Mouse (Mus musculus): ENCODE data around the gene Umod.

Gene Umod

DNA sequence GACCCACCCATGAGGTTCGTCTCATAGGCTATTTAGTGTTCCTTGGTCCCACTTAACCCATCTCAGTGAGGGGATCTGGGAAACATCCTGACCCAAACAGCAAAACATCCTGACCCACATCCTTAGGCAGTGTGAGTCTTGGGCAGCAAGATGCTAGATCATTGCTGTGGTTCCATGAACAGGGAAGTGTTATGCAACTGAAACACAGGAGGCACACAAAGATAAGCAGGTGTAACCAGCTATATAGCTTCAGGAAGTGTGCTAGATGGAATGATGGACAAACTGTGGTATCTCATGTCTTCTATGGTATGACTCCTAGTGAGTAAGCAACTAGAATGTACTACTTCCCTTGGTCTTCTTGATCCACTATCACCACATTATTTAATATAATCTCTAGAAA, 37.1 kb downstream of the Umod start:
- DNase-seq (ENCODE audit: low spot score in 2 of 2) = no peak

DNA sequence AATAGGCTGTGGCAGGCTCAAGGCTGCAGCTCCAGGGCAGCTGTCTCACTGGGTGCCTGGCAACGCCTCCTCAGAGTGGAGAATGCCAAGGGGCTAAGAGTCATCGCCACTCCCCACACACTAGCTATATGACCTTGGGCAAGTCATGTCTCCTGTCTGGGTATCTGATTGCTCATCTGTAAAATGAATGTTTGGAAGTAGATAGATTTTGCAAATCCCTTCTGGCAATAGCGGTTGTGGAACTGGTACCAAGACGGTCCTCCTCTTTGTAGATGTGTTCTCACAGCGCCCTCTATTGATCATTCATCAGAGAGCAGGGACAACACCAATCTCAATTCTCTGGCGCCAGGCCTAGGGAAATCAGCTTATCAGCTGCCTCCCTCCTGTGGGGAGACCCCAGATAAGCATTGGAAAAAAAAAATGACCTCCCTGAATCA, 51.9 kb downstream of the Umod start:
- no peak for DNase-seq (ENCODE audit: low spot score in 2 of 2)

DNA sequence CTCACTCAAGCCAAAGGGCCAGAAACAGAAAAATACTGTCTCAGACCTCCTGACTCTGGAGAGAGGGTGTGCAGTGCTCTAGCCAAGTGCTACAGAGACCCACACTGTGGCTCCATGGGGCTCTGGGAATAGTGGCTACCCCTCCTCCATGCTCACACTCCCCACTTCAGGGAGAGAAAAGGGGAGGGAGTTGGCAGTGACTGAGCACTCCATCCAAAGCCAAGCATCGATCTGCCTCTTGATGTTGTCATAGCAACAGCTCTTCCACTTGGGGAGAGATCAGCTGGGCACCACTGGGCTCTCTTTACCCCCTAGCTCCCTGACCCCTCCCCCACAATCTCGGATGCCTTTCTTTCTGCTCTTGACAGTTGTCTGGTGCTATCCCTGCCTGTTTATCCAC, 58.4 kb downstream of the Umod start:
- DNase-seq (ENCODE audit: low spot score in 2 of 2) = no peak

DNA sequence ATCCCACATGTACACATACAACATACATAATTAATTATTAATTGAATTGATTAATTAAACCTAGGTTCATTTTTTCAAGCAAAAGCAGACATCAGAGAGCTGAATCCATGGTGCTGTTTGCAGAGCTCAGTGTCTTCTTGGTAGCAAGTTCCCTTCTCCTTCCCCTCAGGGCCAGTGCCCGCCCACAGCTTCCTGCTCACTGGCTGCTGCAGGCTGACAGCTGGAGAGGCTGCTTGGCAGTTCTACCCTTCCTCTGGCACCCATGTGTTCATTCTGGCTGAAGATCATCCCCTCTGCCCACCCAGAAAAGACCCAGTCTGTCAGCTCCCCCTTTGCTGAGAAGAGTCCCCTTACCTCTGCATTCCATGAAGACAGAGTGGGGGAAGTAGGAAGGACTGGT, 60.6 kb downstream of the Umod start:
- no peak for DNase-seq (ENCODE audit: low spot score in 2 of 2)
